Mouse (Mus musculus): ENCODE measurements at regions not wholly inside any gene's neighbourhood (a gene's known extent, or its start where the extent isn't known, plus 50 kb on each side); places are given as distances from the start of the nearest gene placed in this dataset.

GRCm38 (mm10) chr10:38147421-38147820 lies 674.2 kb downstream of the Rfpl4b start:
- 77% methylated on average over 2 of the region's 2 CpGs for WGBS

GRCm38 (mm10) chr10:38139196-38139595 lies 682.4 kb downstream of the Rfpl4b start:
- Histone ChIP-seq H3K36me3 (ENCODE audit: control insufficient read depth, insufficient read depth) (no peaks in the 10 kb centered on the region), H3K27ac (ENCODE audit: low read depth, low read length) (no peak overlapping the region), H3K9ac (ENCODE audit: low read depth, low read length) (no peak overlapping the region), H3K4me1 (replicated peaks; ENCODE audit: control insufficient read depth, insufficient read depth, low read length) (no peaks in the 10 kb centered on the region), H3K27me3 (replicated peaks; ENCODE audit: control insufficient read depth, insufficient read depth, low read length) (no peaks in the 10 kb centered on the region), H3K4me3 (ENCODE audit: low read depth, low read length) (no peak overlapping the region), H3K9me3 (ENCODE audit: control insufficient read depth) (no peaks in the 10 kb centered on the region), H3K4me2 (replicated peaks; ENCODE audit: low read depth) (no peak overlapping the region)
- no peak for TF ChIP-seq CTCF (IDR thresholded peaks at IDR 0.05; ENCODE audit: low read depth)
- no peak for ATAC-seq

More at GRCm38 (mm10) chr10:38147421-38147820, 674.2 kb downstream of the Rfpl4b start:
- H3K9me3 ChIP-seq (ENCODE audit: control insufficient read depth), result no peaks in the 10 kb centered on the region
- no peak overlapping the region for H3K4me3 ChIP-seq (ENCODE audit: low read depth, low read length)
- no peaks in the 10 kb centered on the region for H3K27me3 ChIP-seq (replicated peaks; ENCODE audit: control insufficient read depth, insufficient read depth, low read length)
- no peak overlapping the region for H3K27ac ChIP-seq (ENCODE audit: low read depth, low read length)
- H3K4me2 ChIP-seq (replicated peaks; ENCODE audit: low read depth), result no peak overlapping the region
- H3K36me3 ChIP-seq (ENCODE audit: control insufficient read depth, insufficient read depth), result no peaks in the 10 kb centered on the region
- no peaks in the 10 kb centered on the region for H3K4me1 ChIP-seq (replicated peaks; ENCODE audit: control insufficient read depth, insufficient read depth, low read length)
- ATAC-seq, result no peak
- no peak for TF ChIP-seq CTCF (IDR thresholded peaks at IDR 0.05; ENCODE audit: low read depth)
- H3K9ac ChIP-seq (ENCODE audit: low read depth, low read length), result no peak overlapping the region

DNA sequence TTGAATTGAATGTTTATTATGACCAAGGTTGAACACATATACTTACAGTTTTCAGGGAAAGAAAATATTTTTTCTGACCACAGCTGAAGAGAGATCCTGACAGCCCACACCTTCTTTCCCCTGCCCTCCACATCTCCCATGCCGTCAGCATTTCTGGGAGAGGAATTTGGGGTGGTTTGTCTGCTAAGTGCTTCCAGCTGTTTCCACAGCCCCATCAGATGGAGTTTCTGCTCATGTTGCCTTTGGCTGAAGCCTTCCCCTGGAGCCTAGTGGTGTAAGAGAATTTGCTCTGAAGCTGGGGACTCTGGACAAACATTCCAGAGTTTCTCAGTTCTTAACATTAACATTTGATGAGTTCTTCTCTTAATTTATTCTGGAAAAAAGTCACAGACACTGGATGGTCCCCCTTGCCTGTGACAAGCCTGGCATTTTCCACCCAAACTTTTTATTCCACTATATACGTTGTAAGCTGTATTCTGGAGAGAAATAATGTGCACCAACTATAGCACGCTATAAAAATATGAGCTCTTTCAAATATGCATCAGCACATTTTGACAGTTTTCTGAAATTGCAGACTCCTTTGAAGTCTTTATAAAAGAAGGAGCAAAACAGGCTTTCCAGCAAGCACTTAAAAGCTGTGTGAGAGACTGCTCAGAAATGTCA lies 699.5 kb downstream of the Rfpl4b start:
- no peak for TF ChIP-seq CTCF (IDR thresholded peaks at IDR 0.05; ENCODE audit: low read depth)
- Histone ChIP-seq H3K9ac (ENCODE audit: low read depth, low read length) (no peak overlapping the region), H3K4me1 (replicated peaks; ENCODE audit: control insufficient read depth, insufficient read depth, low read length) (no peaks in the 10 kb centered on the region), H3K27me3 (replicated peaks; ENCODE audit: control insufficient read depth, insufficient read depth, low read length) (no peaks in the 10 kb centered on the region), H3K36me3 (ENCODE audit: control insufficient read depth, insufficient read depth) (no peaks in the 10 kb centered on the region), H3K4me2 (replicated peaks; ENCODE audit: low read depth) (no peak overlapping the region), H3K27ac (ENCODE audit: low read depth, low read length) (no peak overlapping the region), H3K4me3 (ENCODE audit: low read depth, low read length) (no peak overlapping the region), H3K9me3 (ENCODE audit: control insufficient read depth) (no peaks in the 10 kb centered on the region)
- ATAC-seq, result no peak
- WGBS, result 65% methylated on average over 3 of the region's 3 CpGs

DNA sequence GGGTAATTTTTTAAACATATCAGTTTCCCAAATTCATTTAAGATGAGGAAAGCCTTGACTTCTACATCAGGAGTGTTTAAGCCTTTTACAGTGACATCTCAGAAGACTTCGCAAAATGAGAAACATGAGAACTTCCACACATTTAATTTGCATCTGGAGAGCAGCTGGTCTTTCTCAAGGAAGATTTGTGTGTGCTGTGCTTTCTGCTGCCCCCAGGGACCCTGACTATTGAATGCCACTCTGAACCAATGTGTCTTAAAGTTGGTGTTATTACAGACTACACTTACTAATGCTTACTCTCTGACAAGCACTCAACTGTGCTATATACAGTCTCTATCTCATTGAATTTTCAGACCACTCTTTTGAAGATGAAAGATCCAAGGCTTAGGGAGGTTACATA lies 703.0 kb downstream of the Rfpl4b start:
- 78% methylated on average over 1 of the region's 1 CpGs for WGBS
- H3K9ac ChIP-seq (ENCODE audit: low read depth, low read length), result no peak overlapping the region
- no peaks in the 10 kb centered on the region for H3K27me3 ChIP-seq (replicated peaks; ENCODE audit: control insufficient read depth, insufficient read depth, low read length)
- H3K36me3 ChIP-seq (ENCODE audit: control insufficient read depth, insufficient read depth), result no peaks in the 10 kb centered on the region
- no peak for ATAC-seq
- H3K27ac ChIP-seq (ENCODE audit: low read depth, low read length), result no peak overlapping the region
- no peak overlapping the region for H3K4me2 ChIP-seq (replicated peaks; ENCODE audit: low read depth)
- TF ChIP-seq CTCF (IDR thresholded peaks at IDR 0.05; ENCODE audit: low read depth), result no peak
- no peaks in the 10 kb centered on the region for H3K4me1 ChIP-seq (replicated peaks; ENCODE audit: control insufficient read depth, insufficient read depth, low read length)
- no peak overlapping the region for H3K4me3 ChIP-seq (ENCODE audit: low read depth, low read length)
- H3K9me3 ChIP-seq (ENCODE audit: control insufficient read depth), result no peaks in the 10 kb centered on the region

DNA sequence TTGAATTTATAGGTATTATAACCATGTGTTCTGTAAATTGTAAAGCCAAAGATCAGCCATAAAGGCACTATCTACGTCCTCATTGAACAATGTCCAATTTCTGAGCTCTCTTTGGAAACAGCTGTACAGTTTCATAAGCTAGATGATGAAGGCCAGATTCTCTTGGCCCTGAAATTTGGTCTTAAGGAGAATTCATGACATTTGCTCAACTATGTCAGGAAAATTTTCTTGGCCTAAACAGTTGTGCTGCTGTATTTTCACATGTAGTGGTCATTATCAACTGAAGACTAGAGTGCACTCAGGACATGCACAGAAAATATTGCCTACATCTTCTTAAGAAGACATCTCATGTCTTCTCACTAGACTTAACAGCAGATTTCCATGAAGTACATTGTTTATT lies 705.1 kb downstream of the Rfpl4b start:
- Histone ChIP-seq H3K36me3 (ENCODE audit: control insufficient read depth, insufficient read depth) (no peaks in the 10 kb centered on the region), H3K4me1 (replicated peaks; ENCODE audit: control insufficient read depth, insufficient read depth, low read length) (no peaks in the 10 kb centered on the region), H3K9ac (ENCODE audit: low read depth, low read length) (no peak overlapping the region), H3K9me3 (ENCODE audit: control insufficient read depth) (no peaks in the 10 kb centered on the region), H3K4me3 (ENCODE audit: low read depth, low read length) (no peak overlapping the region), H3K4me2 (replicated peaks; ENCODE audit: low read depth) (no peak overlapping the region), H3K27me3 (replicated peaks; ENCODE audit: control insufficient read depth, insufficient read depth, low read length) (no peaks in the 10 kb centered on the region), H3K27ac (ENCODE audit: low read depth, low read length) (no peak overlapping the region)
- WGBS, result 61% methylated on average over 1 of the region's 1 CpGs
- no peak for ATAC-seq
- TF ChIP-seq CTCF (IDR thresholded peaks at IDR 0.05; ENCODE audit: low read depth), result no peak

GRCm38 (mm10) chr10:38114194-38114593 lies 707.4 kb downstream of the Rfpl4b start:
- no peak overlapping the region for H3K4me2 ChIP-seq (replicated peaks; ENCODE audit: low read depth)
- H3K9ac ChIP-seq (ENCODE audit: low read depth, low read length), result no peak overlapping the region
- no peaks in the 10 kb centered on the region for H3K27me3 ChIP-seq (replicated peaks; ENCODE audit: control insufficient read depth, insufficient read depth, low read length)
- no peak for TF ChIP-seq CTCF (IDR thresholded peaks at IDR 0.05; ENCODE audit: low read depth)
- WGBS, result 72% methylated on average over 2 of the region's 2 CpGs
- no peaks in the 10 kb centered on the region for H3K9me3 ChIP-seq (ENCODE audit: control insufficient read depth)
- ATAC-seq, result no peak
- H3K36me3 ChIP-seq (ENCODE audit: control insufficient read depth, insufficient read depth), result no peaks in the 10 kb centered on the region
- no peak overlapping the region for H3K27ac ChIP-seq (ENCODE audit: low read depth, low read length)
- H3K4me1 ChIP-seq (replicated peaks; ENCODE audit: control insufficient read depth, insufficient read depth, low read length), result no peaks in the 10 kb centered on the region
- no peak overlapping the region for H3K4me3 ChIP-seq (ENCODE audit: low read depth, low read length)

- Histone ChIP-seq H3K4me1 (replicated peaks; ENCODE audit: control insufficient read depth, insufficient read depth, low read length) (no peaks in the 10 kb centered on the region), H3K27me3 (replicated peaks; ENCODE audit: control insufficient read depth, insufficient read depth, low read length) (no peaks in the 10 kb centered on the region), H3K4me3 (ENCODE audit: low read depth, low read length) (no peak overlapping the region), H3K4me2 (replicated peaks; ENCODE audit: low read depth) (no peak overlapping the region), H3K9ac (ENCODE audit: low read depth, low read length) (no peak overlapping the region), H3K36me3 (ENCODE audit: control insufficient read depth, insufficient read depth) (no peaks in the 10 kb centered on the region), H3K9me3 (ENCODE audit: control insufficient read depth) (no peaks in the 10 kb centered on the region), H3K27ac (ENCODE audit: low read depth, low read length) (no peak overlapping the region)
- TF ChIP-seq CTCF (IDR thresholded peaks at IDR 0.05; ENCODE audit: low read depth), result no peak
- 90% methylated on average over 6 of the region's 6 CpGs for WGBS
- ATAC-seq, result no peak
These were observed 713.0 kb downstream of the Rfpl4b start for GRCm38 (mm10) chr10:38108591-38108990.
